Mouse (Mus musculus): ENCODE results near the gene Nbas. TPM values are rescaled to one million over a fixed set of nuclear protein-coding genes. Genes with fewer than 3 reads are reported as not detected.

Gene Nbas
- total and polyA plus RNA-seq, 3 experiments: 12.8 to 33.6 (median 28.9) TPM

DNA sequence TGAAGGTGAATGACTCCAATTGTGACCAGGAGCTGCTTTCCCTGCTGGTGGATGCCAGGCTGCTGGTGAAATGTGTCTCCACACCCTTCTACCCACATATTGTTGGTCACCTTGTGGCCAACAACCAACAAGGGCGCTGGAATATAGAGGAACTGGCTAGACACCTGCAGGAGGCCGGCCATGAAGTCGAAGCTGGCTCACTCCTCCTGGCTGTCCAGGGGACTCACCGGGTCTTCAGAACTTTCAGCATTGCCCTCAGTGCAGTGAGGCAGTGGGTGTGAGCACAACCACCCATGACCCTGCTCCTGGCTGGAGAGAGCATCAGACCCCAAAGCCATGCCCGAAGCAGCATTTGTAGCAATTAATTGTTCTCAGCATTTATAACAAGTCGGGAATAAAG lies 314.5 kb downstream of the Nbas start:
- Histone ChIP-seq H3K27ac (no peak overlapping the region), H3K79me2 (replicated peaks; ENCODE audit: control insufficient read depth, insufficient read depth, low read length) (no peaks in the 10 kb centered on the region), H3K27me3 (ENCODE audit: control insufficient read depth, insufficient read depth, low read length) (no peaks in the 10 kb centered on the region), H3K4me1 (ENCODE audit: control insufficient read depth, insufficient read depth, low read length) (no peaks in the 10 kb centered on the region), H3K4me3 (no peak overlapping the region), H3K36me3 (ENCODE audit: control insufficient read depth, insufficient read depth, low read length) (no peaks in the 10 kb centered on the region), H3K9ac (ENCODE audit: low read depth, low read length) (no peak overlapping the region)
- intact Hi-C loops (cut with DNase I): no loop called here
- 97% methylated on average over 6 of the region's 6 CpGs for WGBS
- no peak for TF ChIP-seq EP300 (IDR thresholded peaks at IDR 0.05; ENCODE audit: insufficient read depth, low read depth, low read length)
- TF ChIP-seq CTCF (IDR thresholded peaks at IDR 0.05): no peak
- DNase-seq: no peak

DNA sequence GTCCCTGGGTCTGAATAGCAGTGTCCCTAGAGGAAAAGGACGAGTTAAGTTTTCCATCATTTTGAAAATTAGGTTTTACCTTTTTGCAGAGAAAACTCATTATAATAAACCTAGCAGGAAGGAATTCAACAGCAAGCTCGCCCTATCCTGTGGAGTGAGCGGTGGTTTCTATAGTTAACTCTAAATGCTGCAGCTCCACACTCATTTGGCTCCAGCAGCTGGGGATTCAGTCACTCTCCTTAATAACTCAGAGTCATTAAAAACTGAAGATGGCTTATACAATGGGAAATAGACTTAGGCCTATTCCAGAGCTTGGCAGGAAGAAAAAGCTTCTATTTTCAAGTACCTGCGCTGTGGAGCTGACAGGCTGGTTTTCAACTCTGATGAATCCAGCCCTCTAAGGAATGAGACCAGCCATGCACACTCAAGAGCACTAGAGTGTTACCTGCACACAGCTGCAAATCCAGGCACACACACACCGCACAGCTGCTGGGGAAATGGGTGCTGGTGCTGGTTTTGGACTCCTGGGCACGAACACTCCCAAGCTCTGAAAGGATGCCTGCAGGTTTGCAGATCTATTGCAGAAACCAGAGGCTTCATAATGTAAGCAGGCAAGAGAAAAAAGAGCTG lies 316.7 kb downstream of the Nbas start:
- H3K27ac ChIP-seq: no peak overlapping the region
- no peak overlapping the region for H3K4me3 ChIP-seq
- TF ChIP-seq CTCF (IDR thresholded peaks at IDR 0.05) (no peak), POLR2A (IDR thresholded peaks at IDR 0.05; ENCODE audit: insufficient read depth, low read depth, low read length) (no peak), EP300 (IDR thresholded peaks at IDR 0.05; ENCODE audit: insufficient read depth, low read depth, low read length) (no peak)
- H3K4me1 ChIP-seq (ENCODE audit: control insufficient read depth, insufficient read depth, low read length): no peaks in the 10 kb centered on the region
- no peak overlapping the region for H3K9ac ChIP-seq (ENCODE audit: low read depth, low read length)
- H3K79me2 ChIP-seq (replicated peaks; ENCODE audit: control insufficient read depth, insufficient read depth, low read length): no peaks in the 10 kb centered on the region
- no peaks in the 10 kb centered on the region for H3K36me3 ChIP-seq (ENCODE audit: control insufficient read depth, insufficient read depth, low read length)
- no peak for DNase-seq
- intact Hi-C loops (cut with DNase I): no loop called here
- H3K27me3 ChIP-seq (ENCODE audit: control insufficient read depth, insufficient read depth, low read length): no peaks in the 10 kb centered on the region
- WGBS: 93% methylated on average over 6 of the region's 6 CpGs

DNA sequence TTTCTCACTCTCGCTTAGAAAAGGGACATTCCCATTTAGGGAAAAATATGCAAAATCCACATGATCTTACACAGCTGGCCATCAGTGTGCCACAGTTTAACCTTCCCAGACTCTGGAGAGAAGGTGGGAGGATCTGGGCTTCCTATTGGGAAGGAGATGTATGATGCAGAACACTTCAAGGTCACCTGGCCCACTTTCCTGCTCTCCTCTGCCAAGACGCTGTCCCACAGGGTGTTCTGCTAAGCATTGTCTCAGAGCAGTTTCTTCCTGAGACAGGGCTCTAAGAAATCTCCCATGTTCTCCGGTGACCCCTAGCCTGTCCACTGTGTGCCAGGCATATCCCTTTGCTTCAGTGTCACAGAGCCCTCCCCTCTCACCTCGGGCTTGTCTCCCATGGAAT lies 318.7 kb downstream of the Nbas start:
- 65% methylated on average over 4 of the region's 4 CpGs for WGBS
- H3K27ac ChIP-seq: no peak overlapping the region
- no peaks in the 10 kb centered on the region for H3K27me3 ChIP-seq (ENCODE audit: control insufficient read depth, insufficient read depth, low read length)
- intact Hi-C loops (cut with DNase I): no loop called here
- H3K4me3 ChIP-seq: no peak overlapping the region
- no peak overlapping the region for H3K9ac ChIP-seq (ENCODE audit: low read depth, low read length)
- TF ChIP-seq EP300 (IDR thresholded peaks at IDR 0.05; ENCODE audit: insufficient read depth, low read depth, low read length) (no peak), CTCF (IDR thresholded peaks at IDR 0.05) (no peak), POLR2A (IDR thresholded peaks at IDR 0.05; ENCODE audit: insufficient read depth, low read depth, low read length) (no peak)
- no peaks in the 10 kb centered on the region for H3K4me1 ChIP-seq (ENCODE audit: control insufficient read depth, insufficient read depth, low read length)
- no peaks in the 10 kb centered on the region for H3K36me3 ChIP-seq (ENCODE audit: control insufficient read depth, insufficient read depth, low read length)
- no peaks in the 10 kb centered on the region for H3K79me2 ChIP-seq (replicated peaks; ENCODE audit: control insufficient read depth, insufficient read depth, low read length)
- DNase-seq: no peak

DNA sequence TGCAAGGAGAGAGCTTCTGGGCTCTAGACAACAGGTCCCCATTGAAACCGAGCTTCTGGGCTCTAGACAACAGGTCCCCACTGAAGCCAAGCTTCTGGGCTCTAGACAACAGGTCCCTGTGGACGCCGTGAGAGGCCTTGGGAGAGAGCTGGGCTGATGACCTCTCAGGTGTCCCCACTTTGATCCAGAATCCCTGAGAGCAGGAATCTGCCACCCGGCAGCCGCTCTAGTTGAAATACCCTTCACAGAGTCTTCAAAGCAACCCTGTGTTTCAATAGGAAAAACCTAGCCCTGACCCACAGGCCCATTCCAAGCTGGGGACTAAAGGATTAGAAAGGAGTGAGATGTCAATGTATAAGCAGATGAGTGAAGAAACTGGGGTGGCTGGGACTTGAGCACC lies 320.1 kb downstream of the Nbas start:
- H3K79me2 ChIP-seq (replicated peaks; ENCODE audit: control insufficient read depth, insufficient read depth, low read length): no peaks in the 10 kb centered on the region
- H3K27ac ChIP-seq: no peak overlapping the region
- no peaks in the 10 kb centered on the region for H3K4me1 ChIP-seq (ENCODE audit: control insufficient read depth, insufficient read depth, low read length)
- no peaks in the 10 kb centered on the region for H3K36me3 ChIP-seq (ENCODE audit: control insufficient read depth, insufficient read depth, low read length)
- intact Hi-C loops (cut with DNase I): no loop called here
- WGBS: 92% methylated on average over 5 of the region's 5 CpGs
- no peak overlapping the region for H3K9ac ChIP-seq (ENCODE audit: low read depth, low read length)
- no peak overlapping the region for H3K4me3 ChIP-seq
- no peaks in the 10 kb centered on the region for H3K27me3 ChIP-seq (ENCODE audit: control insufficient read depth, insufficient read depth, low read length)
- DNase-seq: no peak
- no peak for TF ChIP-seq POLR2A (IDR thresholded peaks at IDR 0.05; ENCODE audit: insufficient read depth, low read depth, low read length)
- TF ChIP-seq EP300 (IDR thresholded peaks at IDR 0.05; ENCODE audit: insufficient read depth, low read depth, low read length): no peak
- TF ChIP-seq CTCF (IDR thresholded peaks at IDR 0.05): no peak

DNA sequence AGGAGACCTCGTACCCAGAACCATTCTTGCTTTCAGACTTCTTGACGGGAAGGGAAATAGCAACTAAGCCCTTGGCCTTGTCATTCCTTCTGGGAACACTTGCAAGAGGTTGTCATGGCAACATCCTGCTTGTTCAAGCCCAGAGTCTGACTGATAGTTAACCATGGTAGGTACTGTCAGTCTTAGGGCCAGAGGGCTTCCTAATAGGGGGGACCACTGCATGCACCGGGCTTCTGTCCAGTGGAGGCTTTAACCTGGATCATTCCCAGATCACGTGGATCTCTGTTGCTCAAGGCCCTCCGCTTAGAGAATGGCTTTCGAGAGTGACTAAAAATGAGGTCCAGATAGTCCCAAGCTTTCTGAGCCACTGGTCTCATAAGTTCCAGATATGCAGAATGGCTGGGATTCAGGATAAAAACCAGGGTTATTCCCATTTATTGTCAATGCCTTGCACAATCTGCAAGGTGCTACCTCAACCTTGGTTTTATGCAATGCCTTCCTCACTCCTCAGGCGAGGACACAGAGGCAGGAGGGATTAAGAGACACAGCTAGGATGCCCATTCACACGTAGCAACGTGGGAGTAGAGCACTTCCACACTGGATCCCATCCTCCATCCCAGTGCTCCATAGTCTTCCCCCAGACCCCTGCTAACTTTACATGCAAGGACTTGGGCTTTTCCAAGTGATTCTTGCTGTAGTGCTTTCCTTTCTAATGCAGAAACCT lies 326.0 kb downstream of the Nbas start:
- no peaks in the 10 kb centered on the region for H3K4me1 ChIP-seq (ENCODE audit: control insufficient read depth, insufficient read depth, low read length)
- TF ChIP-seq EP300 (IDR thresholded peaks at IDR 0.05; ENCODE audit: insufficient read depth, low read depth, low read length) (no peak), CTCF (IDR thresholded peaks at IDR 0.05) (no peak), POLR2A (IDR thresholded peaks at IDR 0.05; ENCODE audit: insufficient read depth, low read depth, low read length) (no peak)
- WGBS: 58% methylated on average over 9 of the region's 9 CpGs
- intact Hi-C loops (cut with DNase I): no loop called here
- no peaks in the 10 kb centered on the region for H3K36me3 ChIP-seq (ENCODE audit: control insufficient read depth, insufficient read depth, low read length)
- DNase-seq: peak in 1 of 2 experiments; percentile 9
- no peaks in the 10 kb centered on the region for H3K27me3 ChIP-seq (ENCODE audit: control insufficient read depth, insufficient read depth, low read length)
- no peak overlapping the region for H3K27ac ChIP-seq
- H3K79me2 ChIP-seq (replicated peaks; ENCODE audit: control insufficient read depth, insufficient read depth, low read length): no peaks in the 10 kb centered on the region
- no peak overlapping the region for H3K4me3 ChIP-seq
- no peak overlapping the region for H3K9ac ChIP-seq (ENCODE audit: low read depth, low read length)

DNA sequence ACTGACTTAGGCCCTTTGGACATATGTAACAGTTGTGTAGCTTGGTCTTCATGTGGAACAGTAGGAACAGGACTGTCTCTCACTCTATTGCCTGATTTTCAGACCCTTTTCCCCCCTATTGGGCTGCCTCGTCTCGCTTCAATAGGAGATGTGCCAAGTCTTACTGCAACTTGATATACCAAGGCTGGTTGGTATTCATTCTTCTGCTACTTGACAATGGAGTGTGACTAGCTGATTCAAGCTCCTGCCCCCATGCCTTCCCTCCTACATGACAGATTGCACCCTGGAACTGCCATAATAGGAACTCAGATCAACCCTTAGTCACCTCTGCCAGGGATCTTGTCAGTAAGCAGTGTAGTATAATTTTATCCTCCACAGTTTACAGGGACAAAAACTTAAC lies 328.1 kb downstream of the Nbas start:
- intact Hi-C loops (cut with DNase I): no loop called here
- H3K27me3 ChIP-seq (ENCODE audit: control insufficient read depth, insufficient read depth, low read length): no peaks in the 10 kb centered on the region
- no peak for TF ChIP-seq POLR2A (IDR thresholded peaks at IDR 0.05; ENCODE audit: insufficient read depth, low read depth, low read length)
- no peak for TF ChIP-seq EP300 (IDR thresholded peaks at IDR 0.05; ENCODE audit: insufficient read depth, low read depth, low read length)
- no peak for TF ChIP-seq CTCF (IDR thresholded peaks at IDR 0.05)
- H3K4me1 ChIP-seq (ENCODE audit: control insufficient read depth, insufficient read depth, low read length): no peaks in the 10 kb centered on the region
- no peaks in the 10 kb centered on the region for H3K36me3 ChIP-seq (ENCODE audit: control insufficient read depth, insufficient read depth, low read length)
- no peak overlapping the region for H3K9ac ChIP-seq (ENCODE audit: low read depth, low read length)
- WGBS: 95% methylated on average over 2 of the region's 2 CpGs
- no peak overlapping the region for H3K4me3 ChIP-seq
- H3K79me2 ChIP-seq (replicated peaks; ENCODE audit: control insufficient read depth, insufficient read depth, low read length): no peaks in the 10 kb centered on the region
- no peak overlapping the region for H3K27ac ChIP-seq
- DNase-seq: no peak
